Mouse (Mus musculus) kidney, postnatal 0 days (tissue): Measurements from ENCODE around the gene Mettl17. TPM values are rescaled to one million over a fixed set of nuclear protein-coding genes. Genes with fewer than 3 reads are reported as not detected.

Source experiments
- ATAC-seq: fragments of 200-750 bp; cut with Nextera tagmentation; replicated peaks from 2 replicates; pipeline ENCODE4 v1.8.0; 2017; ENCODE audit warnings: low read depth, moderate number of reproducible peaks, moderate TSS enrichment, moderate library complexity; ENCODE audit not compliant: low FRiP score
- DNase-seq: peaks from one replicate; pipeline ENCODE4 v3.0.0-alpha.2; 2016; ENCODE audit warnings: low spot score
- H3K27ac ChIP-seq: fragments of 300-500 bp; sonication (generic); 2 replicates; pipeline ENCODE4 v1.5.1; 2014; ENCODE audit warnings: mild to moderate bottlenecking
- H3K27me3 ChIP-seq: fragments of 300-500 bp; sonication (generic); 2 replicates; pipeline ENCODE4 v1.6.1; 2014; ENCODE audit warnings: low read length, mixed read lengths; ENCODE audit not compliant: insufficient read depth
- H3K36me3 ChIP-seq: fragments of 300-500 bp; sonication (generic); 2 replicates; pipeline ENCODE4 v1.6.1; 2014; ENCODE audit warnings: low read length, mixed read lengths; ENCODE audit not compliant: insufficient read depth
- H3K4me1 ChIP-seq: fragments of 300-500 bp; sonication (generic); replicated peaks from 2 replicates; pipeline ENCODE4 v1.6.1; 2014; ENCODE audit warnings: antibody characterized with exemption, low read length, mixed read lengths; ENCODE audit not compliant: insufficient read depth
- H3K4me2 ChIP-seq: fragments of 300-500 bp; sonication (generic); 2 replicates; pipeline ENCODE4 v1.6.1; 2014; ENCODE audit warnings: mild to moderate bottlenecking, low read length, moderate library complexity, mixed read lengths
- H3K4me3 ChIP-seq: fragments of 300-500 bp; sonication (generic); replicated peaks from 2 replicates; pipeline ENCODE4 v1.5.1; 2014; ENCODE audit warnings: low read depth, low read length
- H3K9ac ChIP-seq: fragments of 300-500 bp; sonication (generic); 2 replicates; pipeline ENCODE4 v1.6.1; 2014; ENCODE audit warnings: low read depth, low read length
- H3K9me3 ChIP-seq: fragments of 300-500 bp; sonication (generic); replicated peaks from 2 replicates; pipeline ENCODE4 v1.6.1; 2016; ENCODE audit warnings: low read length, inconsistent platforms, mixed read lengths
- CTCF ChIP-seq: IDR thresholded peaks from 2 replicates; pipeline ENCODE4 v1.5.1; 2016; ENCODE audit warnings: antibody characterized with exemption, low read depth, mild to moderate bottlenecking, moderate library complexity
- WGBS: fragments of 180-500 bp; shearing (Covaris S2); extraction: QIAGEN DNeasy Blood & Tissue Kit; methylation state at CpG from one replicate; pipeline ENCODE4 v1.1.7; 2014; 5-methylcytosine and 5-hydroxymethylcytosine counted together
- polyA plus RNA-seq: library from polyadenylated mRNA; unstranded; fragments of >200 nt; fragmentation: Nextera tagmentation; extraction: Ambion mirVana; gene quantifications from 2 replicates; pipeline ENCODE4 v1.2.1, GENCODE M21; 2015

The Mettl17 gene
- polyA plus RNA-seq, 1 experiment from 2014 or later: 46.3 TPM

GRCm38 (mm10) chr14:51895071-51895470 is 10.4 kb downstream of the Mettl17 start:
- WGBS: 85% methylated on average over 14 of the region's 14 CpGs
- no peak for TF ChIP-seq CTCF
- ATAC-seq (no peak), DNase-seq (no peak)
- no peak overlapping the region for H3K4me3 ChIP-seq
- H3K9ac ChIP-seq: no peak overlapping the region
- peaks cover 17% of the 10 kb centered on the region for H3K36me3 ChIP-seq
- H3K4me1 ChIP-seq: no peaks in the 10 kb centered on the region
- no peaks in the 10 kb centered on the region for H3K9me3 ChIP-seq
- no peak overlapping the region for H3K27ac ChIP-seq
- H3K27me3 ChIP-seq: no peaks in the 10 kb centered on the region
- no peak overlapping the region for H3K4me2 ChIP-seq

GRCm38 (mm10) chr14:51896019-51896418 is 11.4 kb downstream of the Mettl17 start:
- H3K4me3 ChIP-seq: no peak overlapping the region
- H3K9ac ChIP-seq: no peak overlapping the region
- H3K4me1 ChIP-seq: no peaks in the 10 kb centered on the region
- no peak overlapping the region for H3K4me2 ChIP-seq
- no peak for TF ChIP-seq CTCF
- no peak for ATAC-seq
- H3K9me3 ChIP-seq: no peaks in the 10 kb centered on the region
- 87% methylated on average over 6 of the region's 6 CpGs for WGBS
- peaks cover 12% of the 10 kb centered on the region for H3K36me3 ChIP-seq
- DNase-seq: no peak
- H3K27ac ChIP-seq: no peak overlapping the region
- no peaks in the 10 kb centered on the region for H3K27me3 ChIP-seq

DNA sequence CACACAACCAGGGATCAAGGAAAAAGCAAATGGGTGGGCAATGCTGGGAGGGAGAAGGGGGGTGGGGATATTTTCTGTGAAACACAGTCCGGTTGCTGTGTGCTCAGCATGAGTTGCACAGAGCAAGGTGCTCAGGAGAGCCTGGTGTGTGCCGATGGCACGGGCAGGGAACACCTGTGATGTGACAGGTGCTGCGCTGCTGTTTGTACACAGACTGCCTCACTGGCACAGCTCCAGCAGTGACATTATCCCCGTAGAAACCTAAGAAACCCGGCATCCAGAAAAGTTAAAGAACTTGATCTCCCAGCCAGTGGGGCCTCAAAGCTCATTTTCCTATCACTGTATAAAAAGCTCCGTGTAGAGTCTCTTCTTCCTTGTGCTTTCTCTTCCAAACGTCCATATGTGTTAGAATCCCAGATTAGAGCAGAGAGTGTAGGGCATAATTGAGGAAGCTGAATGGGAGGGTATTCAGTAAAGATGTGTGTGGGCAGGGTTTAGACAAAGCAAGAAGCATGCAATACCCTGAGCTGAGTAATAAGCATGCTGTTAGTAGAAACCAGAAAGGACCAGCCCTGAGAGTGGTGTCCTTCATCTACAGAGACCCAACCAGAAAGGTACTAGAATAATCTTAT is 12.0 kb downstream of the Mettl17 start:
- peaks cover 5% of the 10 kb centered on the region for H3K36me3 ChIP-seq
- WGBS: 82% methylated on average over 8 of the region's 8 CpGs
- ATAC-seq: no peak
- no peak overlapping the region for H3K9ac ChIP-seq
- no peak overlapping the region for H3K4me2 ChIP-seq
- no peaks in the 10 kb centered on the region for H3K27me3 ChIP-seq
- no peaks in the 10 kb centered on the region for H3K9me3 ChIP-seq
- DNase-seq: no peak
- H3K27ac ChIP-seq: no peak overlapping the region
- H3K4me1 ChIP-seq: no peaks in the 10 kb centered on the region
- TF ChIP-seq CTCF: no peak
- H3K4me3 ChIP-seq: no peak overlapping the region

DNA sequence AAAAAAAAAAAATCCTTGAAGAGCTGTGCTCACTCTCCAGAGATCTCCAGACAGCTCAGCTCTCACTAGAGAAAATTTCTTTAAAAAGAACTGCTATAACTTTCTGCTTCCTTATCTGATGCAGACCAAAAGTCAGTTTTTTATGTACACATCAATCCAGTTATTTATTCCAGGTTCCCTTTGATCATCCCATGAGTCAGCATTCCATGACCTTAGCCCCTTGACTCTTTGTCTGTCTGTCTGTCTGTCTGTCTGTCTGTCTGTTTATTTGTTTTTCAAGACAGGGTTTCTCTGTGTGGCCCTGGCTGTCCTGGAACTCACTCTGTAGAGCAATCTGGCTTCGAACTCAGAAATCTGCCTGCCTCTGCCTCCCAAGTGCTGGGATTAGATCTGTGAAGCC is 14.7 kb downstream of the Mettl17 start:
- no peaks in the 10 kb centered on the region for H3K36me3 ChIP-seq
- H3K4me3 ChIP-seq: no peak overlapping the region
- no peak overlapping the region for H3K27ac ChIP-seq
- H3K9ac ChIP-seq: no peak overlapping the region
- 97% methylated on average over 1 of the region's 1 CpGs for WGBS
- no peak for TF ChIP-seq CTCF
- H3K9me3 ChIP-seq: no peaks in the 10 kb centered on the region
- no peak for DNase-seq
- H3K27me3 ChIP-seq: no peaks in the 10 kb centered on the region
- H3K4me1 ChIP-seq: no peaks in the 10 kb centered on the region
- no peak overlapping the region for H3K4me2 ChIP-seq
- ATAC-seq: no peak

DNA sequence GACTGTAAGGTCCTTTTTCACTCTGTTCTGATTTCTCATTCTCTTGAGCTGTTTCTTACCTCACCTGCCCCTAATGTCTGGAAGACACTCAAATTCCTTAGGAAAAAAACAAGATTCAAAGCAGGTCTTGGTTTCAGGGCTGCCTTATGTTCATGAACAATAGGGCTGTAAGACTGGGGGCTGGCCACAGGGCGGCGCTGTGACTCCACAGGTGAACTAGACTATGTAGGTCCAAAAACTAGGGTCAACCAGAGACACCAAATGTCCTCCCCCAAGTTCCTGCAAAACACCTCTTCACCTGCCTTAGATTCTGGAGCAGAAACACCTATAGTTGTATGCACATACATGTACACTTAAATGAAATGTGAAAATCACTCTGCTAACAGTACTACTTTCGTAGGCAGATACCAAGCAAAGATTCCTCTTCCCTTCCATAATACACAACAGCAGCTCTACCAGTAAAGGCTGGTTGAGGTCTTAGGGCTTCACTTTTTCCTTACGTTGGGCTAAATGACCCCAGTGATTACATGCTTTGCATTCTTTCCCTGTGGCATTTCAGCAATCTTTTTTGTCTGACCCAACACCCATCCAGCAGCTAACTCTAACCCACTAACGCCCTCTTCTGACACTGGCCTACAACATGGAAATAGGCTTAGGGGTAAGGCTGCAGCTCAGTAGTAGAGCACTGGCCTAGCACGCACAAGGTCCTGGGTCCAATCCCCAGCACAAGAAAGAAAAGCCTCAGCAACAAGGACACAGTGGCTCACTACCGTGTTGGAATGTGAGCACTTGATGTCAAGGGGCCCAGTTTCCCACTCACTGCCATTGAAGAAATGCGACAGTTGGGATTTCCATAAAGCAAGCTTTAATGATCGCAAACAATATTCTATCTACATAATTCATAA is 18.4 kb downstream of the Mettl17 start:
- DNase-seq (peak; percentile 85), ATAC-seq (peak; percentile 73; the same call in 1 of the 2 replicates)
- H3K9ac ChIP-seq: no peak overlapping the region
- H3K4me3 ChIP-seq: no peak overlapping the region
- H3K27ac ChIP-seq: no peak overlapping the region
- H3K4me1 ChIP-seq: no peaks in the 10 kb centered on the region
- H3K27me3 ChIP-seq: no peaks in the 10 kb centered on the region
- WGBS: 61% methylated on average over 9 of the region's 9 CpGs
- H3K4me2 ChIP-seq: no peak overlapping the region
- H3K9me3 ChIP-seq: no peaks in the 10 kb centered on the region
- no peaks in the 10 kb centered on the region for H3K36me3 ChIP-seq
- peak; percentile 96 for TF ChIP-seq CTCF

DNA sequence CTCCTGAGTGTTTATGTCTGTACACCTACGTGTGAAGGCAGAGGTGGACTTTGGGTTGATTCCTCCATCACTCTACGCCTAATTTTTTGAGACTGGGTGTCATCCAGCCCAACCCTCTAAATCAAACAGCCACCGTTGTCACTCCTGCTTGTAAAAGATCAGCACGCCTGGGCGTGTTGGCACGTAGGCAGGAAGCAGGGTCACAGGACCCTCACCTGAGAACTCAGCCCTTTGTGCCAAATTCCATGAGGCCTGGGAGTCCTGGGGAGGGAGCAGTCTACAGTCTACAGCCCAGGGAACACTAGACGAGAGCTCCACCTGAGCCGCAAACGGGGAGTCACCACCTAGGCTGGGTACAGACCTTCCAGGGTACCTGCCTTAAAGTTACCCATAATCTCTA is 19.1 kb downstream of the Mettl17 start:
- H3K4me1 ChIP-seq: no peaks in the 10 kb centered on the region
- no peaks in the 10 kb centered on the region for H3K9me3 ChIP-seq
- H3K27ac ChIP-seq: no peak overlapping the region
- WGBS: 76% methylated on average over 9 of the region's 9 CpGs
- H3K27me3 ChIP-seq: no peaks in the 10 kb centered on the region
- no peak for TF ChIP-seq CTCF
- ATAC-seq (no peak), DNase-seq (no peak)
- H3K36me3 ChIP-seq: no peaks in the 10 kb centered on the region
- no peak overlapping the region for H3K4me2 ChIP-seq
- no peak overlapping the region for H3K9ac ChIP-seq
- no peak overlapping the region for H3K4me3 ChIP-seq
